Mouse (Mus musculus) hindbrain, embryonic 13.5 days (tissue): ENCODE data around the gene Atp5j. TPM values are rescaled to one million over a fixed set of nuclear protein-coding genes. Genes with fewer than 3 reads are reported as not detected.
A peak's percentile ranks its signal among the peaks of the same experiment; 100 is the strongest.

Experiments
- ATAC-seq: fragments of 200-750 bp; cut with Nextera tagmentation; 2 replicates; pipeline ENCODE4 v1.8.0; 2017; ENCODE audit warnings: moderate TSS enrichment; ENCODE audit not compliant: low FRiP score
- H3K27ac ChIP-seq: fragments of 300-500 bp; sonication (generic); 2 replicates; pipeline ENCODE4 v1.5.1; 2015; ENCODE audit warnings: inconsistent platforms, mild to moderate bottlenecking, moderate library complexity
- H3K27me3 ChIP-seq: fragments of 300-500 bp; sonication (generic); 2 replicates; pipeline ENCODE4 v1.6.1; 2015; ENCODE audit warnings: mild to moderate bottlenecking, inconsistent platforms
- H3K36me3 ChIP-seq: fragments of 300-500 bp; sonication (generic); 2 replicates; pipeline ENCODE4 v1.6.1; 2015; ENCODE audit warnings: mild to moderate bottlenecking, inconsistent platforms
- H3K4me1 ChIP-seq: fragments of 300-500 bp; sonication (generic); replicated peaks from 2 replicates; pipeline ENCODE4 v1.6.1; 2015; ENCODE audit warnings: inconsistent platforms
- H3K4me2 ChIP-seq: fragments of 300-500 bp; sonication (generic); 2 replicates; pipeline ENCODE4 v1.6.1; 2015; ENCODE audit warnings: inconsistent platforms, mild to moderate bottlenecking, moderate library complexity
- H3K4me3 ChIP-seq: fragments of 300-500 bp; sonication (generic); 2 replicates; pipeline ENCODE4 v1.5.1; 2015; ENCODE audit warnings: mild to moderate bottlenecking, inconsistent platforms
- H3K9ac ChIP-seq: fragments of 300-500 bp; sonication (generic); 2 replicates; pipeline ENCODE4 v1.6.1; 2015; ENCODE audit warnings: mild to moderate bottlenecking, inconsistent platforms
- H3K9me3 ChIP-seq: fragments of 300-500 bp; sonication (generic); 2 replicates; pipeline ENCODE4 v1.6.1; 2016; ENCODE audit warnings: inconsistent platforms
- WGBS: fragments of 180-500 bp; shearing (Covaris S2); methylation state at CpG from one replicate; pipeline ENCODE4 v1.1.7; 2015; 5-methylcytosine and 5-hydroxymethylcytosine counted together
- polyA plus RNA-seq: library from polyadenylated mRNA; unstranded; fragments of >200 nt; fragmentation: Nextera tagmentation; extraction: Ambion mirVana; gene quantifications from 2 replicates; pipeline ENCODE4 v1.2.1, GENCODE M21; 2015

Atp5j gene
- 829 and 850 TPM in 2 replicates for polyA plus RNA-seq

- ATAC-seq, result peak; percentile 84
- Histone ChIP-seq H3K4me2 (peak within 1 kb of the TSS; percentile 80), H3K9me3 (no peaks in the 10 kb centered on the region), H3K4me1 (peaks cover 31% of the 10 kb centered on the region), H3K27ac (peak within 1 kb of the TSS; percentile 98), H3K4me3 (peak within 1 kb of the TSS; percentile 96), H3K9ac (peak within 1 kb of the TSS; percentile 96), H3K27me3 (no peaks in the 10 kb centered on the region), H3K36me3 (peaks cover 22% of the 10 kb centered on the region)
- WGBS, result under 1% methylated on average over 49 of the region's 57 CpGs
These were observed at the start of gene Atp5j for GRCm38 (mm10) chr16:84835441-84835822. TSS of gene Atp5j (minus strand) at chr16:84835625.

- ATAC-seq, result no peak
- H3K9me3 ChIP-seq, result no peaks in the 10 kb centered on the region
- no peak overlapping the region for H3K27ac ChIP-seq
- H3K9ac ChIP-seq, result no peak overlapping the region
- H3K27me3 ChIP-seq, result no peaks in the 10 kb centered on the region
- no peak overlapping the region for H3K4me2 ChIP-seq
- H3K36me3 ChIP-seq, result no peaks in the 10 kb centered on the region
- H3K4me1 ChIP-seq, result no peaks in the 10 kb centered on the region
- 86% methylated on average over 8 of the region's 8 CpGs for WGBS
- H3K4me3 ChIP-seq, result no peak overlapping the region
These were observed 49.1 kb upstream of the Atp5j start for GRCm38 (mm10) chr16:84884572-84884971.

- Histone ChIP-seq H3K9me3 (no peaks in the 10 kb centered on the region), H3K27ac (no peak overlapping the region), H3K27me3 (no peaks in the 10 kb centered on the region), H3K36me3 (no peaks in the 10 kb centered on the region), H3K4me3 (no peak overlapping the region), H3K9ac (no peak overlapping the region), H3K4me2 (no peak overlapping the region), H3K4me1 (no peaks in the 10 kb centered on the region)
- WGBS, result 85% methylated on average over 8 of the region's 8 CpGs
- ATAC-seq, result no peak
These were observed 46.4 kb upstream of the Atp5j start for GRCm38 (mm10) chr16:84881754-84882321.

- no peak overlapping the region for H3K4me3 ChIP-seq
- no peaks in the 10 kb centered on the region for H3K27me3 ChIP-seq
- H3K36me3 ChIP-seq, result no peaks in the 10 kb centered on the region
- no peaks in the 10 kb centered on the region for H3K9me3 ChIP-seq
- H3K9ac ChIP-seq, result no peak overlapping the region
- ATAC-seq, result no peak
- H3K4me1 ChIP-seq, result peaks cover 2% of the 10 kb centered on the region
- H3K4me2 ChIP-seq, result no peak overlapping the region
- 83% methylated on average over 9 of the region's 9 CpGs for WGBS
- no peak overlapping the region for H3K27ac ChIP-seq
These were observed 45.7 kb upstream of the Atp5j start for GRCm38 (mm10) chr16:84881168-84881567.

GRCm38 (mm10) chr16:84879146-84879545 is 43.7 kb upstream of the Atp5j start:
- Histone ChIP-seq H3K9me3 (no peaks in the 10 kb centered on the region), H3K27ac (no peak overlapping the region), H3K9ac (no peak overlapping the region), H3K36me3 (no peaks in the 10 kb centered on the region), H3K27me3 (no peaks in the 10 kb centered on the region), H3K4me3 (no peak overlapping the region), H3K4me2 (no peak overlapping the region), H3K4me1 (peaks cover 13% of the 10 kb centered on the region)
- WGBS, result 24% methylated on average over 5 of the region's 5 CpGs
- ATAC-seq, result no peak

- H3K27me3 ChIP-seq, result no peaks in the 10 kb centered on the region
- H3K36me3 ChIP-seq, result no peaks in the 10 kb centered on the region
- no peaks in the 10 kb centered on the region for H3K9me3 ChIP-seq
- H3K27ac ChIP-seq, result no peak overlapping the region
- WGBS, result 45% methylated on average over 8 of the region's 8 CpGs
- H3K4me2 ChIP-seq, result no peak overlapping the region
- H3K9ac ChIP-seq, result no peak overlapping the region
- no peak overlapping the region for H3K4me3 ChIP-seq
- peak; percentile 55 for ATAC-seq
- H3K4me1 ChIP-seq, result peaks cover 13% of the 10 kb centered on the region
These were observed 40.7 kb upstream of the Atp5j start for GRCm38 (mm10) chr16:84876082-84876481.

GRCm38 (mm10) chr16:84875718-84876035 is 40.3 kb upstream of the Atp5j start:
- H3K4me2 ChIP-seq, result no peak overlapping the region
- no peak for ATAC-seq
- H3K9me3 ChIP-seq, result no peaks in the 10 kb centered on the region
- peaks cover 13% of the 10 kb centered on the region for H3K4me1 ChIP-seq
- H3K27ac ChIP-seq, result no peak overlapping the region
- no peaks in the 10 kb centered on the region for H3K36me3 ChIP-seq
- no peak overlapping the region for H3K9ac ChIP-seq
- 85% methylated on average over 7 of the region's 7 CpGs for whole genome bisulfite sequencing
- H3K4me3 ChIP-seq, result no peak overlapping the region
- H3K27me3 ChIP-seq, result no peaks in the 10 kb centered on the region

- ATAC-seq, result no peak
- Histone ChIP-seq H3K9ac (no peak overlapping the region), H3K27me3 (no peaks in the 10 kb centered on the region), H3K27ac (no peak overlapping the region), H3K4me3 (no peak overlapping the region), H3K4me2 (no peak overlapping the region), H3K36me3 (no peaks in the 10 kb centered on the region), H3K9me3 (no peaks in the 10 kb centered on the region), H3K4me1 (peaks cover 13% of the 10 kb centered on the region)
- 78% methylated on average over 24 of the region's 24 CpGs for WGBS
These were observed 39.7 kb upstream of the Atp5j start for GRCm38 (mm10) chr16:84875012-84875717.

- H3K36me3 ChIP-seq, result no peaks in the 10 kb centered on the region
- H3K27me3 ChIP-seq, result no peaks in the 10 kb centered on the region
- no peak overlapping the region for H3K27ac ChIP-seq
- no peak overlapping the region for H3K9ac ChIP-seq
- H3K9me3 ChIP-seq, result no peaks in the 10 kb centered on the region
- H3K4me1 ChIP-seq, result peaks cover 13% of the 10 kb centered on the region
- WGBS, result 81% methylated on average over 8 of the region's 8 CpGs
- no peak overlapping the region for H3K4me2 ChIP-seq
- ATAC-seq, result no peak
- no peak overlapping the region for H3K4me3 ChIP-seq
These were observed 38.4 kb upstream of the Atp5j start for GRCm38 (mm10) chr16:84873805-84874204.

- no peaks in the 10 kb centered on the region for H3K9me3 ChIP-seq
- ATAC-seq, result no peak
- no peaks in the 10 kb centered on the region for H3K27me3 ChIP-seq
- 93% methylated on average over 8 of the region's 8 CpGs for WGBS
- no peak overlapping the region for H3K9ac ChIP-seq
- no peak overlapping the region for H3K4me3 ChIP-seq
- no peak overlapping the region for H3K27ac ChIP-seq
- H3K4me1 ChIP-seq, result no peaks in the 10 kb centered on the region
- H3K36me3 ChIP-seq, result peaks cover 38% of the 10 kb centered on the region
- no peak overlapping the region for H3K4me2 ChIP-seq
These were observed 29.2 kb upstream of the Atp5j start for GRCm38 (mm10) chr16:84864656-84865055.

- Histone ChIP-seq H3K36me3 (peaks cover 76% of the 10 kb centered on the region), H3K27me3 (no peaks in the 10 kb centered on the region)
- no peak for ATAC-seq
These were observed 18.1 kb upstream of the Atp5j start for GRCm38 (mm10) chr16:84853492-84853891.

GRCm38 (mm10) chr16:84838576-84838975 is 3.2 kb upstream of the Atp5j start:
- no peaks in the 10 kb centered on the region for H3K9me3 ChIP-seq
- H3K36me3 ChIP-seq, result peaks cover 18% of the 10 kb centered on the region
- WGBS, result 88% methylated on average over 2 of the region's 2 CpGs
- H3K4me2 ChIP-seq, result no peak overlapping the region
- no peak for ATAC-seq
- H3K4me1 ChIP-seq, result peaks cover 24% of the 10 kb centered on the region
- H3K9ac ChIP-seq, result no peak overlapping the region
- H3K27me3 ChIP-seq, result no peaks in the 10 kb centered on the region
- no peak overlapping the region for H3K4me3 ChIP-seq
- H3K27ac ChIP-seq, result no peak overlapping the region

More at GRCm38 (mm10) chr16:84853492-84853891, 18.1 kb upstream of the Atp5j start:
- Histone ChIP-seq H3K27ac (no peak overlapping the region), H3K9me3 (no peaks in the 10 kb centered on the region), H3K4me3 (no peak overlapping the region), H3K4me1 (no peaks in the 10 kb centered on the region), H3K9ac (no peak overlapping the region), H3K4me2 (no peak overlapping the region)
- 94% methylated on average over 6 of the region's 6 CpGs for WGBS
